Mouse (Mus musculus) cerebellum, adult 8-10 months (tissue): ENCODE data around the gene Klhl41.
A peak's percentile ranks its signal among the peaks of the same experiment; 100 is the strongest.
"Not testable (repeated sequence)": the region's sequence is repeated elsewhere in the genome, so short reads cannot be mapped to it uniquely, and the experiment has no call there.

Source experiments
- DNase-seq: peaks from one replicate; pipeline ENCODE4 v3.0.0; 2022

Gene Klhl41

GRCm38 (mm10) chr2:69669853-69670252 lies at the start of gene Klhl41:
TSS of gene Klhl41 (plus strand) at chr2:69670120.
- no peak for DNase-seq

- no peak for DNase-seq
Observed at GRCm38 (mm10) chr2:69629215-69629614, 40.7 kb upstream of the Klhl41 start.

GRCm38 (mm10) chr2:69629914-69630313 lies 40.0 kb upstream of the Klhl41 start:
- DNase-seq, result no peak

DNA sequence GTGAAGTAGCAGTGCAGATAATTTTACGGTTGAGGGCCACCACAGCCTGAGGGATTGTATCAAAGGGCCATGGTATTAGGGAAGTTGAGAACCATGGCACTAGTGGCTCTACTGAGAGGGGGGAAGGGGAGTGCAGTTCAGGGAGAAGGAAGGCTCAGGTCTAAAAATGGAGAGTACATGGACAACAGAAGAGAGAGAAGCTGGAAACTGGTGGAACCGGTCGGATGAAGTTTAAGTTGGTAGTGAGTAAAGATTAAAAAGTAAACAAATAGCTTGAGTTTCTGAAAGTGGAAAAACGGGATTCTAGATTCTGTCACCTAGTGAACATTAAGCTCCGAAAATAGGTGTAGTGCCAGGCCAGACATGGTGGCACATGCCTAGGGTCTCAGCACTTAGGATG lies 39.1 kb upstream of the Klhl41 start:
- DNase-seq, result no peak

- no peak for DNase-seq
Observed at GRCm38 (mm10) chr2:69631449-69631848, 38.5 kb upstream of the Klhl41 start.

DNA sequence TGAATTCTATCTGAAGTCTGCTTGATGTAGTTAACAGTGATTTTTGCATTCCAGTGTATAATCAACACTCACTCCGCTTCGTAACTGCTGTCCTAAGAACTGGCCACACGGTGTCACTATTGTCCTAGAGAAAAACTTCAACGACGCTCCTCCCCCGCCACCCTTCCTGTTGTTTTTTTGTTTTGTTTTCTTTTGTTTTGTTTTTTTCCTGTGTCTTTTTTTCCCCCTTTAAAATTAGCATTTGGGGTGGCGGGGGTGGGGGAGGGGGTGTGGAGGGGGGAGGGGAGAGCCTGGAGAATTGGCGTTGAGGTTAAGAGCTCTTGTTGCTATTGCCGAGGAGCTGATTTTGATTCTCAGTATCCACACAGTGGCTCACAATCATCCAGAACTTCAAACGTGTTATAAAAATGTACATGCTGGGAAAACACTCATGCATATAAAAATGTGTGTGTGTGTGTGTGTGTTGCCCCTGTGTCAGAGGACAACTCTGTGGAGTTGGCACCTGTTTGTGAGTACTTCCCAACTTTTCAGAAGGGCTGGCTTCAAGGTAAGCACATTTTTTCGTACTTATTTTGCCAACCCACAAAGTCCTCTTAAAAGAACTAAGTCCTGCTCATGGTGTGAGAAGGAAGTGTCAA lies 34.7 kb upstream of the Klhl41 start:
- peak; percentile 20 for DNase-seq

DNA sequence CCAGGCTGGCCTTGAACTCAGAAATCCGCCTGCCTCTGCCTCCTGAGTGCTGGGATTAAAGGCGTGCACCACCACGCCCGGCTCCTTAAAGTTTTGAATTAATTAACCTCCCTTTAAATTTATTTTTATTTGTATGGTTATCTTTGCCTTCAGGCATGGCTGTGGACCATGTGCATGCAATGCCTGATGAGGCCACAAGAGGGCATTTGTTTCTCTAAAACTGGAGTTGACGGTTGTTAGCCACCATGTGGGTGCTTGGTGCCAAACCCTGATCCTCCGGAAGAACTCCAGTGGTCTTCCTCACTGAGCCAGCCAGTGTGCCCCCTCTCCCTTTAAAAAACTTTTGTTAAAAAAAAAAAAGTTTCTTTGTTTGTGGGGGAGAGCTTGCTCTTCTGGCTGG lies 34.1 kb upstream of the Klhl41 start:
- no peak for DNase-seq

GRCm38 (mm10) chr2:69637989-69638388 lies 31.9 kb upstream of the Klhl41 start:
- not testable (repeated sequence) for DNase-seq

DNA sequence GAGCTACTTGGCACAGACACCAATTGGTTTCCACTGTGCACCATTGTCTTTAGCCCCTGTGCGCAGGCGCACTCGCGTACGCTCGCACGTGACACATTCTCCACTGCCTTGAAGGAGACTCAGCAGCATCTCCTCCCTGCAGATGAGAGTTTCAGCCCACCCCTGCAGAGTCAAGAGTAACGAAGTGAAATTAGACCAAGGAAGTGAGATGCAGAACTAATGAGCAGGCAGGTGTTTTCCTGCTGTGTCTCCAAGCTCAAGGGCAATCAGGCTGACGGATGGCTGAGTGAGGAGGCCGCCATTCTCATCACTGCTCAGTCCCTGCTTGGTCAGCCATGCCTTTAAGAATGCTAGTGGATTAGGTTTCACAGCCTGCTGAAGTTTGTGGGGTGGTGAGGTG lies 29.8 kb upstream of the Klhl41 start:
- no peak for DNase-seq

DNA sequence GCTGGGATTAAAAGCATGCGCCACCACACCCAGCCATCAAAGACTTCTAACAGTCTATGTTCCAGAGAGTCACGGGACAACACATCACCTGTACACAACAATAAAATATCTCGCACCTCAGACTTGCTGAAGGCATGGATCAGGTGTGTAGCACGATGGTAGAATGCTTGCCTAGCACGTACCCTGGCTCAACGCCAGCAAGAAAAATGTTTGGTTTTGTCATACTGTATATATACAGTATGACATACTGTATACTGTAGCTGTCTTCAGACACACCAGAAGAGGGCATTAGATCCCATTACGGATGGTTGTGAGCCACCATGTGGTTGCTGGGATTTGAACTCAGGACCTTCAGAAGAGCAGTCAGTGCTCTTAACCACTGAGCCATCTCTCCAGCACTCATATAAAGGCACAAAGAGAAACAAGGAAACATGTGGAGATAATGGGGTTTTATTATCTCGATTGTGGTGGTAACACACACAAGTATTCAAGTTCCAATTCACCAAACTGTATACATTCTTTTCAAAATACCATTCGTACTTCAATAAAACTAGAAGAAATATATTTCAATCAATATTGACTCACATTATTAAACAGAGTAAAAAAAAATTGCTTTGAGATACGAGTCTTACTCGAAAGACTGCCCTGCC lies 24.8 kb upstream of the Klhl41 start:
- DNase-seq, result no peak

GRCm38 (mm10) chr2:69646726-69647490 lies 23.0 kb upstream of the Klhl41 start, which contains the start of gene Bbs5:
TSS of gene Bbs5 (plus strand) at chr2:69647171.
- DNase-seq, result peak; percentile 92

DNA sequence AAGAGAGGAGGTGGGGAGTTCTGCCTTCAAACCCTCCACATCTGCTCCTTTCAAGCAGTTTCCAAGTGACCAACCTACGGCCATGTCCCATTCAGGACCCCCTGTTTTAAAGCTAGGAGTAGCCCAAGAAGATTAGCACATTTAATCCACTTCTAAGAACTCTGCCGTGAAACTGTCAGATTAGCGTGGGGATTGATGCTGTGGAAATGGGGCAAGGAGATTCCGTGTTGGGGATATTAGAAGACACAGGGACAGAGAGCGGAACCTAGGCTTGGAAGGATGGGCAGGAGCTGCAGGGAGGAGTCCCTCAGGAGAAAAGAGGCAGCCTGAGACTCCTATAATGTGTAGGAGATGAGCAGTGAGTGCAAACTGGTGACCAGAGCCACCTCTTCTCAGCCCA lies 20.2 kb upstream of the Klhl41 start:
- DNase-seq, result no peak

- DNase-seq, result no peak
Observed at GRCm38 (mm10) chr2:69659326-69659725, 10.6 kb upstream of the Klhl41 start.

- no peak for DNase-seq
Observed at GRCm38 (mm10) chr2:69663827-69664476, 6.0 kb upstream of the Klhl41 start.

GRCm38 (mm10) chr2:69667656-69668055 lies 2.3 kb upstream of the Klhl41 start:
- DNase-seq, result no peak

DNA sequence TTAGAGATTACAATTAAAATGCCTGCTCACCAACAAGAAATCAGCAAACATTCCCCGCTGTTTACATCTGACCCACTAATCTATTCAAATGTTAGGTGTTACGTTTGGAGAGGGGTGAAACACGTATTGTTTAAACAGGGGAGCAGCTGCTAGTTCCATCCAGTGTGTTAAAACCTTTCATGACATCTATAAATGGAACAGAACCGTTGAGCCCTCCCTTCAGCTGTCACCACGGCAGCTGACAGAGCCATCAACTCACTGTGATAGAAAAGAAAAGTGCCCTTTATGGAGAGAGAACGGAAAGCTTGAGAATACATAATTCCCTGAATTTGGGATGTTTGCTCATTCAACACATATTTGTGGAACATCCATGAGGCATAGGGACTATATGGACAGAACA lies 1.5 kb upstream of the Klhl41 start:
- DNase-seq, result no peak

GRCm38 (mm10) chr2:69673723-69674122 lies 3.8 kb downstream of the Klhl41 start:
- no peak for DNase-seq

DNA sequence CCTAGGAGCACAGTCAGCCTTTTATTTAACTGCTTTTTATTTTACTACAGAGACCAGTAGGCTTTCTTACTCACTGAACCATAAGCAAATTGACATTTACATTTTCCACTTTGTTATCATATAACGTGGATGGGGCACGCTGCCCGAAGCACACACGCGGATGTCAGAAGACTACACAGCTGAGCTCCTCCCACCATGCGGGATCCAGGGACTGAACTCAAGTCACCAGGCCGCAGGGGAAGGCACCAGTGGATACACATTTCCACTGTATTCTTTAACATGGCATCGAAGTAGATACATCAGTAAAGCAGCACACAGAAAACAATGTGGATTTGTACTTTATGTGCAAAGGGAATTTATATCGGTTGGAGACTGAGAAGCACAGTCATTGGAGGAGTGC lies 5.3 kb downstream of the Klhl41 start:
- DNase-seq, result no peak

- no peak for DNase-seq
Observed at GRCm38 (mm10) chr2:69676713-69677112, 6.8 kb downstream of the Klhl41 start.

DNA sequence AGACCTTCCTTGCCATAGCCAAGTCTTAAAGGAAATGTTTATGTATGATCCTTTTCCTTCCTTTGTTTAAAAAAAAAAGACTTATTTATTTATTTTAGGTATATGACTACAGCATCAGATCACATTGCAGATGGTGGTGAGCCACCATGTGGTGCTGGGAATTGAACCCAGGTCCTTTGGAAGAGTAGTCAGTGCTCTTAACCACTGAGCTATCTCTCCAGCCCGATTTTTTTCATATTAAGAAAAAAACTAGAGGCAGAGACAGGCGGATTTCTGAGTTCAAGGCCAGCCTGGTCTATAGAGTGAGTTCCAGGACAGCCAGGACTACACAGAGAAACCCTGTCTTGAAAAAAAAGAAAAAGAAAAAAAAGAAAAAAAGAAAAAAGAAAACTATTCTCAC lies 7.3 kb downstream of the Klhl41 start:
- not testable (repeated sequence) for DNase-seq

DNA sequence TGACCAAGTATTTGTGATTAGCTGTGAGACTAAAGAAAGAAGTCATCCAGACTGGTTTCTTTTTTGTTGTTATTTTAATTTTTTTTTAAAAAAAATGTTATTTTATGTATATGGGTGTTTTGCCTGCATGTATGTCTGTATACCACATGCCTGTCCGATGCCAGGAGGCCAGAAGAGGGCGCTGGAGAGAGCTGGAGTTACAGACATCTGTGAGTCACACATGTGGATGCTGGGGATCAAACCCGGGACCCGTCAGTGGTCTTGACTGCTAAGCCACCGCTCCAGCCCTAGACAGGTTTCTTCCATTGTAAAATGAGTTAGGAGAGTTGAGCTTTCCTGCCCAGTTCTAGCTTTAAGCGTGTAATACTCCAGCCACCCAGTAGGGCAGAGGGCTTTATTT lies 10.1 kb downstream of the Klhl41 start:
- no peak for DNase-seq

DNA sequence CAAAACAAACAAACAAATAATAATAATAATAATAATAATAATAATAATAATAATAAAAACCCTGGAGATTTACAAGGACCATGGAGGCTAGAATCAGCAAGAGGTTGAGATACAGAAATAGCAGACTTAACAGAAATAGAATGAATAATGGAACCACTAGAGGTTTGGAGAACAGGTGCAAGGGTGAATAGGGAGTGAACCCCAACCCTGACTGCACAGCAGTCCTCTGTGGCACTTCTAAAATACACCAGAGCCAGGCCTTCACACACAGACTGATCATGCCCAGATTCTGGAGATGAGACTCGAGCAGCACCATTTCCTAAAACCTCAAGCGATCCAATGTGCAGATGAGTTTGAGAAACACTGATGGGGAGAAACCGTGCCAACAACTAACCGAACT lies 12.0 kb downstream of the Klhl41 start:
- no peak for DNase-seq

DNA sequence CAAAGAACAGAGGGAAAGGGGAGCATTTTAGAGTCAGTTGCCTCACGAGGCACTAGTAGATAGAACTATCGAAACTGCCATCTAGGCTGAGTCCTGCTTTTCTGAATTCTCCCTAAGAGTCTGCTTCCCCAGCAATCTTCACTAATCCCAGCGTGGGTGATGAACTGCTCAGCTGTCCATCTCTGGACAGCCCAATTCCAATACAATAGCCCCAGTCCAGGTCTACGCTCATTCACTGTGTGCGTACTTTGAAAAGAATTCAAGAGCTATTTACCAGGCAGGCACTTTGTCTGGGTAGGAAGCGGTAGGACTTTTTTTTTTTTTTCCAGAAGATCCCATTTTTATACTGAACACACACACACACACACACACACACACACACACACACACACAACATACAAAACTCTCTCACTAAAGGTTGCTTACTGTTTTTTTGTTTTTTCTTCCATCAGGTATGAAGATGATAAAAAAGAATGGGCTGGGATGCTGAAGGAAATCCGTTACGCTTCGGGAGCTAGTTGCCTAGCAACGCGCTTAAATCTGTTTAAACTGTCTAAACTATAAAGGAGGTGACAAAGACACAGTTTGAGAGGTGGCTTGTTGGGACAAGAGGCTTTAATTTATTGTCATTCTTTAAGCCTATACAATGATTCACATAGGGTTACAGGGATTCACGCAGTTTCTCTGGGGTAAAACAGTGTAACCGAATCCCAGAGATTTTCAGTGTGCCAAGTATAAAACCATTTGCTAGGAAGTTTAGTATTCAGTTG lies 13.3 kb downstream of the Klhl41 start:
- DNase-seq, result no peak
